Mouse (Mus musculus): ENCODE data around the gene Rab7b. TPM values are rescaled to one million over a fixed set of nuclear protein-coding genes. Genes with fewer than 3 reads are reported as not detected.

Rab7b gene
- polyA plus RNA-seq, 1 experiment from 2014 or later: 19.2 TPM

GRCm38 (mm10) chr1:131757211-131757610 is 68.7 kb downstream of the Rab7b start:
- Histone ChIP-seq H3K27me3 (no peaks in the 10 kb centered on the region), H3K9me3 (replicated peaks) (no peaks in the 10 kb centered on the region), H3K4me1 (0 out of 2 replicates have a peak, but pooled peaks cover under 1% of the 10 kb centered on the region), H3K4me2 (replicated peaks) (no peak overlapping the region), H3K4me3 (replicated peaks) (no peak overlapping the region), H3K9ac (no peak overlapping the region), H3K27ac (replicated peaks) (no peak overlapping the region), H3K36me3 (no peaks in the 10 kb centered on the region)
- 92% methylated on average over 6 of the region's 6 CpGs for WGBS
- ATAC-seq (ENCODE audit: insufficient number of reproducible peaks, low FRiP score, low TSS enrichment, low read depth): no peak

GRCm38 (mm10) chr1:131758796-131759195 is 70.3 kb downstream of the Rab7b start:
- Histone ChIP-seq H3K4me2 (replicated peaks) (no peak overlapping the region), H3K27ac (replicated peaks) (no peak overlapping the region), H3K9me3 (replicated peaks) (no peaks in the 10 kb centered on the region), H3K4me1 (no peaks in the 10 kb centered on the region), H3K36me3 (no peaks in the 10 kb centered on the region), H3K9ac (no peak overlapping the region), H3K27me3 (no peaks in the 10 kb centered on the region), H3K4me3 (replicated peaks) (no peak overlapping the region)
- no peak for ATAC-seq (ENCODE audit: insufficient number of reproducible peaks, low FRiP score, low TSS enrichment, low read depth)
- 76% methylated on average over 7 of the region's 7 CpGs for WGBS

GRCm38 (mm10) chr1:131759667-131760427 is 71.4 kb downstream of the Rab7b start:
- no peak overlapping the region for H3K4me2 ChIP-seq (replicated peaks)
- H3K9me3 ChIP-seq (replicated peaks): no peaks in the 10 kb centered on the region
- H3K9ac ChIP-seq: no peak overlapping the region
- ATAC-seq (ENCODE audit: insufficient number of reproducible peaks, low FRiP score, low TSS enrichment, low read depth): no peak
- no peaks in the 10 kb centered on the region for H3K36me3 ChIP-seq
- no peak overlapping the region for H3K27ac ChIP-seq (replicated peaks)
- 55% methylated on average over 9 of the region's 9 CpGs for WGBS
- no peaks in the 10 kb centered on the region for H3K4me1 ChIP-seq
- no peaks in the 10 kb centered on the region for H3K27me3 ChIP-seq
- H3K4me3 ChIP-seq (replicated peaks): no peak overlapping the region

DNA sequence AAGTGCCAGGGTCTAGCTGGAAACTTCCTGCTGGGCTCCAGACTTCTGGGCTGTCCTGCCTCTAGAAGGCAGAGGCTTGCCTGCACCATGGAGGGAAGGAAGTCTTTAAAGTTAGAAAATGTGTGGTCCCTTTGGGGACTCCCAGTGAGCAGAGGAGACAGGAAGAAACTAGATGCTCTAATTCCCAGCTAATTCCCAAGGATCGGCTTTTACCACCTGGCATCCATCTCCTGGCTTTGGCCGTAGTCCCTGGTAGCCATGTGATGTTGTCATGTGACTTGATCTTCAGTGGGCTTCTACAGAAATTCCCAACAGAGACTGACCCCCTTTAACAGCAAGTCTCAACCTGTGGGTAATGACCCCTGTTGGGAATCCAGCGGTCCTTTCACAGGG is 71.9 kb downstream of the Rab7b start:
- H3K4me2 ChIP-seq (replicated peaks): no peak overlapping the region
- H3K9ac ChIP-seq: no peak overlapping the region
- H3K4me1 ChIP-seq: peaks cover 3% of the 10 kb centered on the region; the same call in 1 of the 2 replicates
- 72% methylated on average over 3 of the region's 3 CpGs for WGBS
- H3K4me3 ChIP-seq (replicated peaks): no peak overlapping the region
- H3K36me3 ChIP-seq: no peaks in the 10 kb centered on the region
- no peaks in the 10 kb centered on the region for H3K9me3 ChIP-seq (replicated peaks)
- no peak for ATAC-seq (ENCODE audit: insufficient number of reproducible peaks, low FRiP score, low TSS enrichment, low read depth)
- no peak overlapping the region for H3K27ac ChIP-seq (replicated peaks)
- H3K27me3 ChIP-seq: no peaks in the 10 kb centered on the region

DNA sequence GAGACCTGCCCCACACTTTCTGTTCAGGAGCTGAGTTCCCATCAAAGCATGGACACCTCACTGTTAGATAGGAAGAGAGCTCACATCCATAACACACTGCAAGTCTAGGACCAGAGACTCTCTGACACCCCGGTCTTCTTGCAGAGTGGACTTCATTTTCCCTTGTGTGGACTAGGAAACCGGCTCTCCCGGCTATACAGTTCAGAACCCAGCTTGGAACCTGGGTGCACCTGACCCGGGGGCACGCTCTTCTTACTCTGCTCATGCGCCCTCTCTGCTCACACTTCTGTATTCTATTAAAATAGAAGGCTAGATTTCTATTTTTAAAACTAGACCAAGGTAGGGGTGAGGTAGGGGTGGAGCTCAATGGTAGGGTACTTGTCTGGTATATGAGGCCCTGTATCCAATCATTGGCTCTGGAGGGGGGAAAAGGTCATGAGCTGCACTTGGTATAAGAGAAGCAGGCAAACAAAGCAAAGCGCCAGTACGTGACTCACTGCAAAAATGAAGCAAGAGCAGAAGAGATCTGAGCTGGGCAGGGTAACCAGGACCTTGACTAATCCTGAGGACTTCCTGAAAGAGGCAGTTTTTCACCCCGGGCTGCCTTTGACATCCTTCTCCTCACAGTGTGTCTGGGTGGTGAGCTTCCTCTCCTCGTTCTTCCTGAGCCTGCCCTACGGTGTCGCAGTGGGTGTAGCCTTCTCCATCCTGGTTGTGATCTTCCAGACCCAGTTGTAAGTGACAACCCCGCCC is 72.8 kb downstream of the Rab7b start:
- Histone ChIP-seq H3K9me3 (replicated peaks) (no peaks in the 10 kb centered on the region), H3K36me3 (no peaks in the 10 kb centered on the region), H3K4me2 (replicated peaks) (no peak overlapping the region), H3K27me3 (no peaks in the 10 kb centered on the region), H3K9ac (no peak overlapping the region), H3K4me3 (replicated peaks) (no peak overlapping the region), H3K27ac (replicated peaks) (no peak overlapping the region), H3K4me1 (peaks cover 6% of the 10 kb centered on the region; the same call in 1 of the 2 replicates)
- ATAC-seq (ENCODE audit: insufficient number of reproducible peaks, low FRiP score, low TSS enrichment, low read depth): no peak
- WGBS: 82% methylated on average over 13 of the region's 13 CpGs

DNA sequence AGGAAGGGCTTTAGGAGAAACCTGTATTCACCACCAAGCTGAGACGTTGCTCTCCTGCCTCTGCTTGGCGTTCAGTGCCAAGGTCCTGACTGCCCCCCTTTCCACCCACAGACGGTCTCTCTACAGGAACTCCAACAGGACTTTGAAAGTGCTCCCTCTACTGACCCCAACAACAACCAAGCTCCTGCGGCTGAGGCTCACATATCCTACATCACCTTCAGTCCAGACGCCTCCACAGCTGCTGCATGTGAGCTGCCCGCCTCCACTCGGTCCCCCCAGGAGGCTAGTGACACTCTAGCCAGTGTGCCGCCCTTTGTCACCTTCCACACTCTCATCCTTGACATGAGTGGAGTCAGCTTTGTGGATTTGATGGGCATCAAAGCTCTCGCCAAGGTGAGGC is 75.2 kb downstream of the Rab7b start:
- Histone ChIP-seq H3K36me3 (no peaks in the 10 kb centered on the region), H3K4me2 (replicated peaks) (no peak overlapping the region), H3K4me3 (replicated peaks) (no peak overlapping the region), H3K9me3 (replicated peaks) (no peaks in the 10 kb centered on the region), H3K27ac (replicated peaks) (no peak overlapping the region), H3K9ac (no peak overlapping the region), H3K4me1 (peaks cover 6% of the 10 kb centered on the region; the same call in 1 of the 2 replicates), H3K27me3 (no peaks in the 10 kb centered on the region)
- ATAC-seq (ENCODE audit: insufficient number of reproducible peaks, low FRiP score, low TSS enrichment, low read depth): no peak
- 55% methylated on average over 9 of the region's 9 CpGs for WGBS

GRCm38 (mm10) chr1:131764581-131765338 is 76.3 kb downstream of the Rab7b start:
- Histone ChIP-seq H3K4me1 (peaks cover 6% of the 10 kb centered on the region; the same call in 1 of the 2 replicates), H3K9ac (no peak overlapping the region), H3K36me3 (no peaks in the 10 kb centered on the region), H3K27ac (replicated peaks) (no peak overlapping the region), H3K27me3 (no peaks in the 10 kb centered on the region), H3K9me3 (replicated peaks) (no peaks in the 10 kb centered on the region), H3K4me2 (replicated peaks) (no peak overlapping the region), H3K4me3 (replicated peaks) (no peak overlapping the region)
- WGBS: 58% methylated on average over 8 of the region's 8 CpGs
- ATAC-seq (ENCODE audit: insufficient number of reproducible peaks, low FRiP score, low TSS enrichment, low read depth): no peak

Other genes with a start within 250 kb of the Rab7b start
- 17.9 and 18.0 TPM in 2 replicates for gene Srgap2, start 161.3 kb upstream of the Rab7b start, polyA plus RNA-seq (2015; fragmentation: Nextera tagmentation; extraction: Ambion mirVana)
- 2.2 and 2.4 TPM in 2 replicates for gene Fam72a, start 160.8 kb upstream of the Rab7b start, polyA plus RNA-seq (2015; fragmentation: Nextera tagmentation; extraction: Ambion mirVana)
- not detected in 2 replicates for gene Avpr1b, start 89.5 kb upstream of the Rab7b start, polyA plus RNA-seq (2015; fragmentation: Nextera tagmentation; extraction: Ambion mirVana)
- 1.1 and 1.3 TPM in 2 replicates for gene Ctse, start 50.4 kb upstream of the Rab7b start, polyA plus RNA-seq (2015; fragmentation: Nextera tagmentation; extraction: Ambion mirVana)
- 0.28 and 0.72 TPM in 2 replicates for gene Slc26a9, start 55.3 kb downstream of the Rab7b start, polyA plus RNA-seq (2015; fragmentation: Nextera tagmentation; extraction: Ambion mirVana)
- 0.72 and 1.2 TPM in 2 replicates for gene Pm20d1, start 108.7 kb downstream of the Rab7b start, polyA plus RNA-seq (2015; fragmentation: Nextera tagmentation; extraction: Ambion mirVana)
- gene Slc41a1, start 138.8 kb downstream of the Rab7b start, polyA plus RNA-seq (2015; fragmentation: Nextera tagmentation; extraction: Ambion mirVana): 17.8 and 18.3 TPM in 2 replicates
- 27.4 and 30.5 TPM in 2 replicates for gene Rab29, start 178.5 kb downstream of the Rab7b start, polyA plus RNA-seq (2015; fragmentation: Nextera tagmentation; extraction: Ambion mirVana)
- gene Nucks1, start 221.8 kb downstream of the Rab7b start, polyA plus RNA-seq (2015; fragmentation: Nextera tagmentation; extraction: Ambion mirVana): 60.5 and 67.0 TPM in 2 replicates

All from embryonic facial prominence, embryonic 15.5 days (tissue).